25 mouse cellular contexts compared by ENCODE assay signal in genomic region chr19:44308611-44309246, GRCm38 (mm10). TPM values are rescaled to one million over a fixed set of nuclear protein-coding genes. Genes with fewer than 3 reads are reported as not detected.
DNase-seq lines count a peak whose midpoint lies in the region; ATAC-seq lines count a peak whose summit lies in the region.
"Had no signal": no experiment of that assay in that cellular context is flagged by ENCODE, and none has a peak within 500 bp of the region (broad histone marks: within the 10 kb centered on the region; RNA-seq: fewer than 3 reads in every experiment).

No protein-coding gene starts in this region.

- no peaks in the 10 kb centered on the region for H3K9me3 ChIP-seq in intestine, embryonic 14.5 days (ENCODE audit: control insufficient read depth, low read length)
- H3K9me3 ChIP-seq in intestine, embryonic 15.5 days, result no peaks in the 10 kb centered on the region
- H3K9me3 ChIP-seq in embryonic facial prominence, embryonic 13.5 days, result no peaks in the 10 kb centered on the region
- H3K9me3 ChIP-seq: embryonic facial prominence, embryonic 15.5 days; heart, embryonic 13.5 days; liver, embryonic 15.5 days; lung, embryonic 15.5 days; midbrain, embryonic 10.5 days; neural tube, embryonic 13.5 days had no signal

- peak; percentile 49 for DNase-seq in intestine, embryonic 14.5 days (ENCODE audit: low spot score)
- peak; percentile 3 for DNase-seq in retina, postnatal 1 day
- no peak for DNase-seq in retina, embryonic 14.5 days (ENCODE audit: low spot score)
- no peak for DNase-seq in kidney, postnatal 14 days
- DNase-seq: adrenal gland, postnatal 10 days; B cell, adult 2 months; cerebellum, adult 11 months; gastrocnemius, postnatal 14 days; heart, postnatal 14 days; kidney, adult 11 months; kidney, postnatal 25 days; liver; right cerebral cortex, postnatal 14 days had no signal

- no peak overlapping the region for H3K4me2 ChIP-seq in intestine, embryonic 14.5 days (ENCODE audit: low read length)
- H3K4me2 ChIP-seq in intestine, embryonic 15.5 days (replicated peaks), result no peak overlapping the region
- H3K4me2 ChIP-seq in embryonic facial prominence, embryonic 13.5 days, result no peak overlapping the region
- H3K4me2 ChIP-seq: embryonic facial prominence, embryonic 15.5 days; heart, embryonic 13.5 days; liver, embryonic 15.5 days; lung, embryonic 15.5 days; neural tube, embryonic 13.5 days had no signal

- no peak for ATAC-seq in intestine, embryonic 14.5 days (replicated peaks; ENCODE audit: low FRiP score, low TSS enrichment, low read depth)
- no peak for ATAC-seq in intestine, embryonic 15.5 days
- ATAC-seq in embryonic facial prominence, embryonic 13.5 days (ENCODE audit: insufficient number of reproducible peaks, insufficient read depth, low FRiP score, low TSS enrichment, low read depth), result no peak
- ATAC-seq: forebrain, embryonic 14.5 days; hindbrain, embryonic 16.5 days; Patski had no signal

- no peak overlapping the region for H3K27ac ChIP-seq in intestine, embryonic 14.5 days (ENCODE audit: low read depth)
- H3K27ac ChIP-seq in intestine, embryonic 15.5 days, result no peak overlapping the region
- H3K27ac ChIP-seq in embryonic facial prominence, embryonic 13.5 days, result 0 out of 2 replicates have a peak overlapping the region, but pooled peaks have one; percentile 1
- H3K27ac ChIP-seq: embryonic facial prominence, embryonic 15.5 days; heart, embryonic 13.5 days; liver, embryonic 15.5 days; lung, embryonic 15.5 days; midbrain, embryonic 10.5 days; neural tube, embryonic 13.5 days had no signal

- no peaks in the 10 kb centered on the region for H3K27me3 ChIP-seq in intestine, embryonic 14.5 days (replicated peaks; ENCODE audit: control insufficient read depth, insufficient read depth, low read length)
- H3K27me3 ChIP-seq in intestine, embryonic 15.5 days (replicated peaks), result no peaks in the 10 kb centered on the region
- no peaks in the 10 kb centered on the region for H3K27me3 ChIP-seq in embryonic facial prominence, embryonic 13.5 days
- H3K27me3 ChIP-seq: embryonic facial prominence, embryonic 15.5 days; heart, embryonic 13.5 days; liver, embryonic 15.5 days; lung, embryonic 15.5 days; neural tube, embryonic 13.5 days; Patski had no signal

- no peak overlapping the region for H3K4me3 ChIP-seq in intestine, embryonic 14.5 days (ENCODE audit: low read depth, low read length)
- H3K4me3 ChIP-seq in intestine, embryonic 15.5 days (replicated peaks), result no peak overlapping the region
- no peak overlapping the region for H3K4me3 ChIP-seq in embryonic facial prominence, embryonic 13.5 days
- H3K4me3 ChIP-seq: embryonic facial prominence, embryonic 15.5 days; heart, embryonic 13.5 days; liver, embryonic 15.5 days; lung, embryonic 15.5 days; midbrain, embryonic 10.5 days; neural tube, embryonic 13.5 days had no signal

- peaks cover under 1% of the 10 kb centered on the region; the same call in 1 of the 2 replicates for H3K4me1 ChIP-seq in intestine, embryonic 14.5 days (replicated peaks; ENCODE audit: control insufficient read depth, insufficient read depth, low read length)
- H3K4me1 ChIP-seq in intestine, embryonic 15.5 days (replicated peaks), result peaks cover 12% of the 10 kb centered on the region; the same call in 1 of the 2 replicates
- H3K4me1 ChIP-seq in embryonic facial prominence, embryonic 13.5 days, result peaks cover 23% of the 10 kb centered on the region

- peaks cover 53% of the 10 kb centered on the region for H3K36me3 ChIP-seq in intestine, embryonic 14.5 days (ENCODE audit: control insufficient read depth, insufficient read depth, low read length)
- H3K36me3 ChIP-seq in intestine, embryonic 15.5 days, result peaks cover 27% of the 10 kb centered on the region
- H3K36me3 ChIP-seq in embryonic facial prominence, embryonic 13.5 days, result peaks cover 47% of the 10 kb centered on the region

- WGBS in intestine, embryonic 14.5 days, result 79% methylated on average over 8 of the region's 8 CpGs
- WGBS in intestine, embryonic 15.5 days, result 78% methylated on average over 8 of the region's 8 CpGs
- WGBS in embryonic facial prominence, embryonic 13.5 days, result 81% methylated on average over 8 of the region's 8 CpGs

- H3K9ac ChIP-seq in intestine, embryonic 14.5 days (ENCODE audit: low read length), result no peak overlapping the region
- no peak overlapping the region for H3K9ac ChIP-seq in intestine, embryonic 15.5 days
- H3K9ac ChIP-seq in embryonic facial prominence, embryonic 13.5 days, result no peak overlapping the region
- H3K9ac ChIP-seq: embryonic facial prominence, embryonic 15.5 days; heart, embryonic 13.5 days; liver, embryonic 15.5 days; lung, embryonic 15.5 days; neural tube, embryonic 13.5 days had no signal

RNA-seq across cellular contexts. Expression of gene Scd2, which starts 15.3 kb away (rescaled TPM):
- 341 and 386 TPM in 2 replicates for polyA plus RNA-seq in intestine, embryonic 14.5 days (2014; fragmentation: Nextera tagmentation; extraction: Ambion mirVana)
- 417 and 432 TPM in 2 replicates for polyA plus RNA-seq in intestine, embryonic 15.5 days (2015; fragmentation: Nextera tagmentation; extraction: Ambion mirVana)
- polyA plus RNA-seq in embryonic facial prominence, embryonic 13.5 days (2015; fragmentation: Nextera tagmentation; extraction: Ambion mirVana), result 211 and 213 TPM in 2 replicates

RNA-seq across cellular contexts. Expression of gene Scd4, which starts 24.2 kb away (rescaled TPM):
- 0.08 and 0.20 TPM in 2 replicates for polyA plus RNA-seq in intestine, embryonic 14.5 days (2014; fragmentation: Nextera tagmentation; extraction: Ambion mirVana)
- 0.10 and 0.19 TPM in 2 replicates for polyA plus RNA-seq in intestine, embryonic 15.5 days (2015; fragmentation: Nextera tagmentation; extraction: Ambion mirVana)
- polyA plus RNA-seq in embryonic facial prominence, embryonic 13.5 days (2015; fragmentation: Nextera tagmentation; extraction: Ambion mirVana), result 0.15 and 0.25 TPM in 2 replicates
- polyA plus RNA-seq: limb, embryonic 11.5 days; liver, embryonic 15.5 days had no signal

Comparison
In these comparisons a context has a peak if more than half of its experiments do, and no peak if none do; other contexts are left out.
1. DNase-seq: peak in intestine, embryonic 14.5 days (single experiment) and retina, postnatal 1 day (single experiment); none in retina, embryonic 14.5 days (single experiment) and kidney, postnatal 14 days (single experiment).